Mouse (Mus musculus) liver, embryonic 12.5 days (tissue): ENCODE measurements around the gene Fbxo9. TPM values are rescaled to one million over a fixed set of nuclear protein-coding genes. Genes with fewer than 3 reads are reported as not detected.
A peak's percentile ranks its signal among the peaks of the same experiment; 100 is the strongest.

Experiments used
- ATAC-seq: fragments of 200-750 bp; cut with Nextera tagmentation; 2 replicates; pipeline ENCODE4 v1.8.0; 2017; ENCODE audit warnings: moderate number of reproducible peaks, mild to moderate bottlenecking, moderate library complexity
- H3K27ac ChIP-seq: fragments of 300-500 bp; sonication (generic); 2 replicates; pipeline ENCODE4 v1.5.1; 2016; ENCODE audit warnings: mild to moderate bottlenecking
- H3K27me3 ChIP-seq: fragments of 300-500 bp; sonication (generic); replicated peaks from 2 replicates; pipeline ENCODE4 v1.6.1; 2016; ENCODE audit warnings: mild to moderate bottlenecking, moderate library complexity
- H3K36me3 ChIP-seq: fragments of 300-500 bp; sonication (generic); 2 replicates; pipeline ENCODE4 v1.6.1; 2016; ENCODE audit warnings: mild to moderate bottlenecking, moderate library complexity
- H3K4me1 ChIP-seq: fragments of 300-500 bp; sonication (generic); 2 replicates; pipeline ENCODE4 v1.6.1; 2016
- H3K4me2 ChIP-seq: fragments of 300-500 bp; sonication (generic); 2 replicates; pipeline ENCODE4 v1.6.1; 2016; ENCODE audit warnings: mild to moderate bottlenecking, moderate library complexity
- H3K4me3 ChIP-seq: fragments of 300-500 bp; sonication (generic); 2 replicates; pipeline ENCODE4 v1.5.1; 2016; ENCODE audit warnings: mild to moderate bottlenecking, moderate library complexity
- H3K9ac ChIP-seq: fragments of 300-500 bp; sonication (generic); 2 replicates; pipeline ENCODE4 v1.6.1; 2016; ENCODE audit warnings: mild to moderate bottlenecking, moderate library complexity
- H3K9me3 ChIP-seq: fragments of 300-500 bp; sonication (generic); replicated peaks from 2 replicates; pipeline ENCODE4 v1.6.1; 2016; ENCODE audit warnings: mild to moderate bottlenecking, moderate library complexity
- WGBS: fragments of 180-500 bp; shearing (Covaris S2); methylation state at CpG from one replicate; pipeline ENCODE4 v1.1.7; 2016; ENCODE audit not compliant: insufficient replicate concordance; 5-methylcytosine and 5-hydroxymethylcytosine counted together
- polyA plus RNA-seq: library from polyadenylated mRNA; unstranded; fragments of >200 nt; fragmentation: Nextera tagmentation; extraction: Ambion mirVana; gene quantifications from 2 replicates; pipeline ENCODE4 v1.2.1, GENCODE M21; 2016

Gene Fbxo9
- polyA plus RNA-seq, 1 experiment from 2014 or later, result 74.8 TPM

GRCm38 (mm10) chr9:78059525-78060120 lies 49.2 kb downstream of the Fbxo9 start:
- 65% methylated on average over 16 of the region's 16 CpGs for WGBS

GRCm38 (mm10) chr9:78054298-78054697 lies 54.6 kb downstream of the Fbxo9 start:
- no peak for ATAC-seq
- 80% methylated on average over 3 of the region's 3 CpGs for WGBS
- H3K27ac ChIP-seq, result no peak overlapping the region
- H3K9me3 ChIP-seq, result no peaks in the 10 kb centered on the region
- no peaks in the 10 kb centered on the region; the same call in 1 of the 2 replicates for H3K27me3 ChIP-seq
- no peak overlapping the region for H3K4me2 ChIP-seq
- H3K4me1 ChIP-seq, result peaks cover 16% of the 10 kb centered on the region
- no peak overlapping the region for H3K4me3 ChIP-seq
- no peaks in the 10 kb centered on the region for H3K36me3 ChIP-seq
- H3K9ac ChIP-seq, result no peak overlapping the region

More at GRCm38 (mm10) chr9:78059525-78060120, 49.2 kb downstream of the Fbxo9 start:
- Histone ChIP-seq H3K4me1 (peaks cover 21% of the 10 kb centered on the region), H3K36me3 (no peaks in the 10 kb centered on the region), H3K9ac (no peak overlapping the region), H3K9me3 (no peaks in the 10 kb centered on the region), H3K4me2 (peak overlapping the region; percentile 38), H3K4me3 (no peak overlapping the region), H3K27ac (0 out of 2 replicates have a peak overlapping the region, but pooled peaks have one; percentile 15), H3K27me3 (no peaks in the 10 kb centered on the region)
- ATAC-seq, result peak; percentile 83

- WGBS, result 74% methylated on average over 8 of the region's 8 CpGs
- peaks cover 11% of the 10 kb centered on the region for H3K4me1 ChIP-seq
- no peak overlapping the region for H3K4me3 ChIP-seq
- H3K9ac ChIP-seq, result no peak overlapping the region
- ATAC-seq, result no peak
- no peaks in the 10 kb centered on the region; the same call in 1 of the 2 replicates for H3K27me3 ChIP-seq
- no peak overlapping the region for H3K4me2 ChIP-seq
- no peaks in the 10 kb centered on the region for H3K36me3 ChIP-seq
- H3K9me3 ChIP-seq, result no peaks in the 10 kb centered on the region
- H3K27ac ChIP-seq, result no peak overlapping the region
Measured at GRCm38 (mm10) chr9:78053821-78054220, 55.0 kb downstream of the Fbxo9 start.

GRCm38 (mm10) chr9:78051677-78052076 lies 57.2 kb downstream of the Fbxo9 start, which contains the start of gene Gcm1:
Gene Gcm1, plus strand, starts transcription at chr9:78051924.
- Histone ChIP-seq H3K4me2 (no peak within 1 kb of the TSS), H3K36me3 (no peaks in the 10 kb centered on the region), H3K9ac (no peak within 1 kb of the TSS), H3K9me3 (no peaks in the 10 kb centered on the region), H3K27me3 (no peaks in the 10 kb centered on the region; the same call in 1 of the 2 replicates), H3K4me1 (peaks cover 8% of the 10 kb centered on the region), H3K27ac (no peak within 1 kb of the TSS), H3K4me3 (no peak within 1 kb of the TSS)
- 60% methylated on average over 3 of the region's 3 CpGs for WGBS
- no peak for ATAC-seq

- 35% methylated on average over 5 of the region's 5 CpGs for WGBS
- H3K4me1 ChIP-seq, result peaks cover 12% of the 10 kb centered on the region
- no peaks in the 10 kb centered on the region; the same call in 1 of the 2 replicates for H3K27me3 ChIP-seq
- no peak overlapping the region for H3K9ac ChIP-seq
- no peak overlapping the region for H3K27ac ChIP-seq
- no peak for ATAC-seq
- no peaks in the 10 kb centered on the region for H3K9me3 ChIP-seq
- no peaks in the 10 kb centered on the region for H3K36me3 ChIP-seq
- H3K4me3 ChIP-seq, result no peak overlapping the region
- H3K4me2 ChIP-seq, result no peak overlapping the region
Measured at GRCm38 (mm10) chr9:78050452-78050970, 58.4 kb downstream of the Fbxo9 start.

- peak overlapping the region; percentile 14; the same call in 1 of the 2 replicates for H3K9ac ChIP-seq
- H3K27me3 ChIP-seq, result no peaks in the 10 kb centered on the region; the same call in 1 of the 2 replicates
- H3K9me3 ChIP-seq, result no peaks in the 10 kb centered on the region
- no peak overlapping the region for H3K27ac ChIP-seq
- no peaks in the 10 kb centered on the region for H3K36me3 ChIP-seq
- WGBS, result 21% methylated on average over 20 of the region's 20 CpGs
- H3K4me3 ChIP-seq, result peak overlapping the region; percentile 54
- H3K4me2 ChIP-seq, result peak overlapping the region; percentile 59
- peaks cover 5% of the 10 kb centered on the region; the same call in 1 of the 2 replicates for H3K4me1 ChIP-seq
- no peak for ATAC-seq
Measured at GRCm38 (mm10) chr9:78046755-78047154, 62.1 kb downstream of the Fbxo9 start.

- Histone ChIP-seq H3K27me3 (no peaks in the 10 kb centered on the region; the same call in 1 of the 2 replicates), H3K4me1 (peaks cover 5% of the 10 kb centered on the region; the same call in 1 of the 2 replicates), H3K4me2 (no peak overlapping the region), H3K9ac (no peak overlapping the region), H3K4me3 (no peak overlapping the region), H3K36me3 (no peaks in the 10 kb centered on the region), H3K9me3 (no peaks in the 10 kb centered on the region), H3K27ac (no peak overlapping the region)
- no peak for ATAC-seq
- 72% methylated on average over 6 of the region's 6 CpGs for WGBS
Measured at GRCm38 (mm10) chr9:78045171-78045570, 63.7 kb downstream of the Fbxo9 start.

GRCm38 (mm10) chr9:78038755-78039489 lies 69.9 kb downstream of the Fbxo9 start:
- 33% methylated on average over 18 of the region's 18 CpGs for WGBS
- Histone ChIP-seq H3K4me3 (no peak overlapping the region), H3K9ac (no peak overlapping the region), H3K36me3 (no peaks in the 10 kb centered on the region), H3K4me1 (no peaks in the 10 kb centered on the region), H3K4me2 (no peak overlapping the region), H3K9me3 (no peaks in the 10 kb centered on the region), H3K27ac (no peak overlapping the region), H3K27me3 (0 out of 2 replicates have a peak, but pooled peaks cover 9% of the 10 kb centered on the region)
- ATAC-seq, result 0 out of 2 replicates have a peak, but pooled peaks have one; percentile 24

GRCm38 (mm10) chr9:78035831-78036230 lies 73.0 kb downstream of the Fbxo9 start:
- 0 out of 2 replicates have a peak, but pooled peaks cover 13% of the 10 kb centered on the region for H3K27me3 ChIP-seq
- no peak overlapping the region for H3K4me2 ChIP-seq
- ATAC-seq, result no peak
- 76% methylated on average over 8 of the region's 8 CpGs for WGBS
- H3K9me3 ChIP-seq, result no peaks in the 10 kb centered on the region
- H3K36me3 ChIP-seq, result no peaks in the 10 kb centered on the region
- H3K4me3 ChIP-seq, result no peak overlapping the region
- no peak overlapping the region for H3K27ac ChIP-seq
- no peaks in the 10 kb centered on the region for H3K4me1 ChIP-seq
- H3K9ac ChIP-seq, result no peak overlapping the region

GRCm38 (mm10) chr9:78035296-78035695 lies 73.6 kb downstream of the Fbxo9 start:
- WGBS, result 64% methylated on average over 5 of the region's 5 CpGs
- no peak for ATAC-seq
- no peak overlapping the region for H3K4me3 ChIP-seq
- H3K9me3 ChIP-seq, result no peaks in the 10 kb centered on the region
- H3K4me2 ChIP-seq, result no peak overlapping the region
- no peaks in the 10 kb centered on the region for H3K36me3 ChIP-seq
- no peak overlapping the region for H3K9ac ChIP-seq
- no peak overlapping the region for H3K27ac ChIP-seq
- 0 out of 2 replicates have a peak, but pooled peaks cover 13% of the 10 kb centered on the region for H3K27me3 ChIP-seq
- no peaks in the 10 kb centered on the region for H3K4me1 ChIP-seq

GRCm38 (mm10) chr9:78032930-78033329 lies 75.9 kb downstream of the Fbxo9 start:
- H3K27ac ChIP-seq, result no peak overlapping the region
- 71% methylated on average over 4 of the region's 4 CpGs for whole genome bisulfite sequencing
- no peak overlapping the region for H3K9ac ChIP-seq
- no peaks in the 10 kb centered on the region for H3K36me3 ChIP-seq
- no peaks in the 10 kb centered on the region for H3K9me3 ChIP-seq
- ATAC-seq, result no peak
- no peak overlapping the region for H3K4me3 ChIP-seq
- H3K4me2 ChIP-seq, result no peak overlapping the region
- H3K27me3 ChIP-seq, result 0 out of 2 replicates have a peak, but pooled peaks cover 7% of the 10 kb centered on the region
- H3K4me1 ChIP-seq, result no peaks in the 10 kb centered on the region
